Mouse (Mus musculus): ENCODE results near the gene Zbtb17. TPM values are rescaled to one million over a fixed set of nuclear protein-coding genes. Genes with fewer than 3 reads are reported as not detected.

Gene Zbtb17
- total RNA-seq, 1 experiment, result 30.1 TPM

DNA sequence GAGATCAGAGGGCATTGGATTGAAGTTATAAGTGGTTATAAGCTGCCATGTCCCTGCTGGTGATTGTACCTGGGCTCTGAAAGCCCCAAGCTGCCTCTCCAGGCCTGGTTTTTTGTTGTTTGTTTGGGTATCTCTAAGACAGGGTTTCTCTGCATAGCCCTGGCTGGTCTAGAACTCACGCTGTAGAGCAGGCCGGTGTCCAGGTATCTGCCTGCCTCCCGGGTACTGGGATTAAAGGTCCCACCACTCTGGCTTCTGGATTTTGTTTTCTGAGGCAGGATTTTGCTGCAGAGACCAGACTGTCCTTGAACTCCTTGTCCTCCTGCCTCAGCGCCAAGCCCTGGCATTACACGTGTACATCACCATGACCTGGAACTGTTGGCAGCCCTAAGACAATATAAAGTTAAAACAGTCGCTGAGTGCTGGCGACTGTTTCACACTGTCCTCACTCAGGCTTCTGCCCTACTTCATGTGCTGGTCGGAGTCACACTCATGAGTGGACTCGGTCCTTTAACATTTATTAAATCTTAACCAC, 7.5 kb downstream of the Zbtb17 start:
- Histone ChIP-seq H3K27ac (ENCODE audit: insufficient read depth, low read depth, low read length, poor library complexity, severe bottlenecking) (no peak overlapping the region), H3K4me1 (ENCODE audit: control insufficient read depth in 2 of 2, insufficient read depth in 2 of 2, low read length in 2 of 2, poor library complexity in 1 of 2) (peaks cover 0 to 1% of the 10 kb centered on the region in 2 experiments; a peak in 1 of 4 replicates), H3K4me3 (ENCODE audit: insufficient read depth in 1 of 2, low read depth in 1 of 2, low read length in 2 of 2, poor library complexity in 1 of 2, severe bottlenecking in 1 of 2) (no peak overlapping the region), H3K9ac (ENCODE audit: insufficient read depth, low read depth, low read length, poor library complexity, severe bottlenecking) (no peak overlapping the region), H3K36me3 (ENCODE audit: control insufficient read depth, insufficient read depth, low read length, poor library complexity, severe bottlenecking) (peaks cover 8% of the 10 kb centered on the region; the same call in 1 of the 2 replicates), H3K9me3 (ENCODE audit: control insufficient read depth, insufficient read depth, low read depth, low read length) (no peaks in the 10 kb centered on the region)
- TF ChIP-seq HCFC1 (IDR thresholded peaks at IDR 0.05; ENCODE audit: borderline replicate concordance, insufficient read depth, low read length), result no peak
- TF ChIP-seq MAFK (IDR thresholded peaks at IDR 0.05; ENCODE audit: insufficient read depth, low read depth, low read length), result no peak
- no peak for TF ChIP-seq ZC3H11A (IDR thresholded peaks at IDR 0.05; ENCODE audit: borderline replicate concordance, low read depth, low read length)
- no peak for TF ChIP-seq ZNF384 (IDR thresholded peaks at IDR 0.05; ENCODE audit: low read depth, low read length)
- no peak for TF ChIP-seq CHD2 (IDR thresholded peaks at IDR 0.05; ENCODE audit: low read depth, low read length)
- no peak for DNase-seq (ENCODE audit: low read depth, low spot score)
- in situ Hi-C loops (cut with MboI; ENCODE audit: low sequenced_read_pairs in 2 of 2, unreplicated experiment in 2 of 2), result no loop called here

DNA sequence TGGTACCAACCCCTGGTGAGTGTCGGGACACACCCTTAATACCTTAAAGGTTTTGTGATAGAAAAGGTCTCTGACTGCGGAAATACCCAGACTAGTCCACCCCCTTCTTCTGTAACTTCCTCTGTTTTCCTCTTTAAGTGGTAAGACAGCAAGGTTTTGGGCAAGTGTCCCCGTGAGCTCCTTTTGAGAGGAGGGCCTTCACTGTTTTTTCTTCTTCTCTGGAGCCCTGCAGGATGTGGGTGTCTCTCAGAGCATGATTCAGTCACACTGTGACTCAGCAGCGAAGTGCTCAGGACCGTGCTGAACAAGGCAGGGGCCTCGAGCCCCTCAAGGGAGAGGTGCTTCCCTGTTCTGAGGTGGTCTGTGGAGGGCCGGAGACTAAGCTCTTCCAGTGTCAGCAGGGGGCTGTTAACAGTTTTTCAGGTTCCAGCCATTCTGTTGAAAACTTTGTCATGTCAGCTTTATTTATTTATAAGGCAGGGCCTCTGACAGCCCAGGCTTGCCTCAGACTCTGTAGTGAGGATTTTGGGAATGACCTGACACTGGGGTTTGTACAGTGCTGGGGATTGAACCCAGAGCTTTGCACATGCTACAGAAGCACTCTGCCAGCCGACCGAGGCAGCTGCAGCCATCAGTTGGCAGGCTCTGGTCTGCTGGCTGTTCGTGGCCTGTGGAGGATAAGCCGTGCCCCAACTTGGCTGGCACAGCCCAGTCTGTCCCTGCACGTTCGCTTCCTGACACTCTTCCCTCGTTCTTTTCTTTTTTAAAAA, 10.3 kb downstream of the Zbtb17 start:
- no peak for DNase-seq (ENCODE audit: low read depth, low spot score)
- in situ Hi-C loops (cut with MboI; ENCODE audit: low sequenced_read_pairs in 2 of 2, unreplicated experiment in 2 of 2), result no loop called here
- H3K4me3 ChIP-seq (ENCODE audit: insufficient read depth in 1 of 2, low read depth in 1 of 2, low read length in 2 of 2, poor library complexity in 1 of 2, severe bottlenecking in 1 of 2), result no peak overlapping the region
- no peak overlapping the region for H3K9ac ChIP-seq (ENCODE audit: insufficient read depth, low read depth, low read length, poor library complexity, severe bottlenecking)
- TF ChIP-seq HCFC1 (IDR thresholded peaks at IDR 0.05; ENCODE audit: borderline replicate concordance, insufficient read depth, low read length) (no peak), ZC3H11A (IDR thresholded peaks at IDR 0.05; ENCODE audit: borderline replicate concordance, low read depth, low read length) (no peak), CHD2 (IDR thresholded peaks at IDR 0.05; ENCODE audit: low read depth, low read length) (no peak), ZNF384 (IDR thresholded peaks at IDR 0.05; ENCODE audit: low read depth, low read length) (no peak), MAFK (IDR thresholded peaks at IDR 0.05; ENCODE audit: insufficient read depth, low read depth, low read length) (no peak)
- H3K4me1 ChIP-seq (ENCODE audit: control insufficient read depth in 2 of 2, insufficient read depth in 2 of 2, low read length in 2 of 2, poor library complexity in 1 of 2), result peaks cover 2 to 14% of the 10 kb centered on the region in 2 experiments; a peak in 3 of 4 replicates
- peaks cover 4% of the 10 kb centered on the region; the same call in 1 of the 2 replicates for H3K36me3 ChIP-seq (ENCODE audit: control insufficient read depth, insufficient read depth, low read length, poor library complexity, severe bottlenecking)
- H3K9me3 ChIP-seq (ENCODE audit: control insufficient read depth, insufficient read depth, low read depth, low read length), result no peaks in the 10 kb centered on the region
- H3K27ac ChIP-seq (ENCODE audit: insufficient read depth, low read depth, low read length, poor library complexity, severe bottlenecking), result no peak overlapping the region

DNA sequence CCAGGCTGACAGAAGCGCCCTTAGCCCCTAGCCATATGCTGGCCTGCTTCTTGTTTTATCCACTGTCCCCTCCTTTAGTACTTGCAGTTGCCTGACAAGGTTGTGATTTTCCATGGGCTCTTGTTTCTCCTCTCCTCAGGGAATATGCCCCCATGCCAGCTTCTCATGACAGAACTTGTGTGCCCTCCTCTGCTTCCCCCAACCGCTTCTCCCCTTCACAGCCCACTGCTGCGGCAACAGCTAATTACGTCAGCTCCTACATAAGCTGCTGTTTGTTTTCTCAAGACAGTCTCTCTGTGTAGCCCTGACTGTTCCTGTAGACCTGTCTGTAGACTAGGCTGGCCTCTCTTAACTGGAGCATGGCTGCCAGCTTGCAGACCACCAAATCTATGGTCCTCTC, 11.1 kb downstream of the Zbtb17 start:
- no peak overlapping the region for H3K4me3 ChIP-seq (ENCODE audit: insufficient read depth in 1 of 2, low read depth in 1 of 2, low read length in 2 of 2, poor library complexity in 1 of 2, severe bottlenecking in 1 of 2)
- TF ChIP-seq CHD2 (IDR thresholded peaks at IDR 0.05; ENCODE audit: low read depth, low read length), result no peak
- TF ChIP-seq ZC3H11A (IDR thresholded peaks at IDR 0.05; ENCODE audit: borderline replicate concordance, low read depth, low read length), result no peak
- TF ChIP-seq ZNF384 (IDR thresholded peaks at IDR 0.05; ENCODE audit: low read depth, low read length), result no peak
- TF ChIP-seq MAFK (IDR thresholded peaks at IDR 0.05; ENCODE audit: insufficient read depth, low read depth, low read length), result no peak
- TF ChIP-seq HCFC1 (IDR thresholded peaks at IDR 0.05; ENCODE audit: borderline replicate concordance, insufficient read depth, low read length), result no peak
- no peaks in the 10 kb centered on the region for H3K9me3 ChIP-seq (ENCODE audit: control insufficient read depth, insufficient read depth, low read depth, low read length)
- in situ Hi-C loops (cut with MboI; ENCODE audit: low sequenced_read_pairs in 2 of 2, unreplicated experiment in 2 of 2), result no loop called here
- peaks cover 2% of the 10 kb centered on the region; the same call in 1 of the 2 replicates for H3K36me3 ChIP-seq (ENCODE audit: control insufficient read depth, insufficient read depth, low read length, poor library complexity, severe bottlenecking)
- H3K27ac ChIP-seq (ENCODE audit: insufficient read depth, low read depth, low read length, poor library complexity, severe bottlenecking), result no peak overlapping the region
- peaks cover 2 to 12% of the 10 kb centered on the region in 2 experiments; a peak in 3 of 4 replicates for H3K4me1 ChIP-seq (ENCODE audit: control insufficient read depth in 2 of 2, insufficient read depth in 2 of 2, low read length in 2 of 2, poor library complexity in 1 of 2)
- no peak overlapping the region for H3K9ac ChIP-seq (ENCODE audit: insufficient read depth, low read depth, low read length, poor library complexity, severe bottlenecking)
- no peak for DNase-seq (ENCODE audit: low read depth, low spot score)

DNA sequence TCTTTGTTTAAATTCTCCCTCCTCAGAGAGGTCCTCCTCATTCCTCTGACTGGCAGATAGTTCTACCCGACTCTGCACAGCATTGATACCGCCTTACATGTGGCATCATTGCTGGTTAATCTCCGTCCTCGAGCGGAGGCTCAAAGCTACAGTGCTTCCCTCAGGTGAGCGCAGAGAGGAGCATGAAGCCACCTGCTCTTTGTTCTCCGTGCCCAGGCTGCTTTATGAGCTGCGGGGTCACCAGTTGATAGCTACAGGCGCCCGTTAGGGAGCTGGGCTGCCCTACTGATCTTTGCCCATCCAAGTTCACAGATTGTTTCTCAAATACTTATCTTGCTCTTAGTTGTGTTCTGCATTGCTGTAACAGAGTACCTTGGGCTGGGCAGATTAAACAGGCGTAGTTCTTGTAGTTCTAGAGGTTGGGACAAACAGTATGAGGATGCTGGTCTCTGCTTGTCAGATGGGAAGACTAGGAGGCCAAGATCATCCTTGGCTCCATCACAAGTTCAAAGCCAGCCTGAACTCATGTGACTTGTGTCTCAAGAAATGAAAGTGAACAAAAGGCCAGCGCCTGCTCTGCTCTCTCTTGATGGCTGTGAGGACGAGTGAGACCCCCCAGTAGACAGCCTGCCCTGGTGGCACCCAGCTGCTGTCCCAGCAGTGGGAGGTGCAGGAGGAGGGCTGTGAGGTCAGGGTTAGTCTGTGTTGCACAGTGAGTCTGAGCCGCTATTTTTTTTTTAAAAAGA, 11.9 kb downstream of the Zbtb17 start:
- TF ChIP-seq HCFC1 (IDR thresholded peaks at IDR 0.05; ENCODE audit: borderline replicate concordance, insufficient read depth, low read length) (no peak), ZNF384 (IDR thresholded peaks at IDR 0.05; ENCODE audit: low read depth, low read length) (no peak), CHD2 (IDR thresholded peaks at IDR 0.05; ENCODE audit: low read depth, low read length) (no peak), MAFK (IDR thresholded peaks at IDR 0.05; ENCODE audit: insufficient read depth, low read depth, low read length) (no peak), ZC3H11A (IDR thresholded peaks at IDR 0.05; ENCODE audit: borderline replicate concordance, low read depth, low read length) (no peak)
- no peaks in the 10 kb centered on the region for H3K9me3 ChIP-seq (ENCODE audit: control insufficient read depth, insufficient read depth, low read depth, low read length)
- H3K36me3 ChIP-seq (ENCODE audit: control insufficient read depth, insufficient read depth, low read length, poor library complexity, severe bottlenecking), result peaks cover 2% of the 10 kb centered on the region; the same call in 1 of the 2 replicates
- H3K4me1 ChIP-seq (ENCODE audit: control insufficient read depth in 2 of 2, insufficient read depth in 2 of 2, low read length in 2 of 2, poor library complexity in 1 of 2), result peaks cover 2 to 14% of the 10 kb centered on the region in 2 experiments; a peak in 3 of 4 replicates
- no peak overlapping the region for H3K9ac ChIP-seq (ENCODE audit: insufficient read depth, low read depth, low read length, poor library complexity, severe bottlenecking)
- no peak for DNase-seq (ENCODE audit: low read depth, low spot score)
- no peak overlapping the region for H3K27ac ChIP-seq (ENCODE audit: insufficient read depth, low read depth, low read length, poor library complexity, severe bottlenecking)
- H3K4me3 ChIP-seq (ENCODE audit: insufficient read depth in 1 of 2, low read depth in 1 of 2, low read length in 2 of 2, poor library complexity in 1 of 2, severe bottlenecking in 1 of 2), result no peak overlapping the region
- in situ Hi-C loops (cut with MboI; ENCODE audit: low sequenced_read_pairs in 2 of 2, unreplicated experiment in 2 of 2), result no loop called here
